ENCODE assay signal across 30 mouse cellular contexts in the genomic region with DNA sequence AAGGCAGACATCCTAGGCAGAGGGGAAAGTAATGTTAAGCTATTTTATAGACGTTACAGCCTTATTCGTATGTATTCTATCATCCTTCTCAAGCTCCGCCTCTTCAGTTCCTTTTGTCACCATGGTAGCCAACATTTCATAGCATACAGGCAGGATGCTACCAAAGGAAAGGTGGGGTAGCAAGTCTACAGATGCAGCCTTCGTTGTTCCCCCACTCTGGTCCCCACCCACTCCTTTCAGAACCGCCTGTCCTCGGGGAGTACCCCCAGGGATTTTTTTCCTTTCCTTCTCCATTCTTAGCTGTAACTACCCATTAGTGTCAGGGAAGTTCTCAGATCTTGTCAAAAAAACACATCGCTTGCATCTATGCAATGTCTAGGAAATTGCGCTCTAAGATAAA. TPM values are rescaled to one million over a fixed set of nuclear protein-coding genes. Genes with fewer than 3 reads are reported as not detected.
"Had no signal": no experiment of that assay in that cellular context is flagged by ENCODE, and none has a peak within 500 bp of the region (broad histone marks: within the 10 kb centered on the region; RNA-seq: fewer than 3 reads in every experiment).

No protein-coding gene starts in this region.

- H3K36me3 ChIP-seq: heart, embryonic 13.5 days; heart, embryonic 15.5 days; hindbrain, embryonic 13.5 days; hindbrain, embryonic 15.5 days; kidney, embryonic 15.5 days; limb, embryonic 12.5 days; liver, embryonic 13.5 days; liver, embryonic 15.5 days had no signal

- H3K9me3 ChIP-seq: heart, embryonic 13.5 days; heart, embryonic 15.5 days; hindbrain, embryonic 13.5 days; hindbrain, embryonic 15.5 days; kidney, embryonic 15.5 days; limb, embryonic 10.5 days; limb, embryonic 12.5 days; liver, embryonic 13.5 days; liver, embryonic 15.5 days had no signal

- H3K4me3 ChIP-seq: gastrocnemius, adult 2 months; heart, adult 2 months; heart, embryonic 13.5 days; heart, embryonic 15.5 days; hindbrain, embryonic 13.5 days; hindbrain, embryonic 15.5 days; kidney, embryonic 15.5 days; left cerebral cortex, adult 2 months; limb, embryonic 10.5 days; limb, embryonic 12.5 days; liver, embryonic 13.5 days; liver, embryonic 15.5 days had no signal

- ATAC-seq: hindbrain, postnatal 0 days; intestine, embryonic 16.5 days; liver, postnatal 0 days had no signal

- H3K27ac ChIP-seq: gastrocnemius, adult 2 months; heart, adult 2 months; heart, embryonic 13.5 days; heart, embryonic 15.5 days; hindbrain, embryonic 13.5 days; hindbrain, embryonic 15.5 days; hindbrain, postnatal 0 days; kidney, embryonic 15.5 days; kidney, postnatal 0 days; left cerebral cortex, adult 2 months; limb, embryonic 10.5 days; limb, embryonic 12.5 days; liver, embryonic 13.5 days; liver, embryonic 15.5 days had no signal

- DNase-seq: gastrocnemius, adult 2 months; gastrocnemius, postnatal 10 days; gastrocnemius, postnatal 36 days; heart, adult 11 months; heart, adult 2 months; heart, postnatal 14 days; heart, postnatal 36 days; kidney, adult 11 months; kidney, adult 2 months; kidney, adult 9 months; kidney, postnatal 14 days; kidney, postnatal 36 days; liver; liver, embryonic 13.5 days; liver, postnatal 0 days had no signal

- H3K27me3 ChIP-seq: hindbrain, embryonic 13.5 days; hindbrain, embryonic 15.5 days; kidney, embryonic 15.5 days; limb, embryonic 12.5 days; liver, embryonic 13.5 days; liver, embryonic 15.5 days had no signal

- H3K9ac ChIP-seq: heart, embryonic 13.5 days; heart, embryonic 15.5 days; hindbrain, embryonic 13.5 days; hindbrain, embryonic 15.5 days; kidney, embryonic 15.5 days; limb, embryonic 12.5 days; liver, embryonic 13.5 days; liver, embryonic 15.5 days; liver, postnatal 0 days had no signal

- H3K4me1 ChIP-seq: hindbrain, embryonic 15.5 days; liver, embryonic 13.5 days; liver, embryonic 15.5 days had no signal

- H3K4me2 ChIP-seq: heart, embryonic 11.5 days; heart, embryonic 13.5 days; heart, embryonic 15.5 days; hindbrain, embryonic 13.5 days; hindbrain, embryonic 15.5 days; kidney, embryonic 15.5 days; limb, embryonic 12.5 days; liver, embryonic 11.5 days; liver, embryonic 13.5 days; liver, embryonic 15.5 days had no signal

RNA-seq across cellular contexts. Expression of a gene that starts 14.7 kb away (rescaled TPM):
- total RNA-seq: heart, adult 2 months; heart, postnatal 14 days; heart, postnatal 36 days; hematopoietic stem cell, adult 5-6 weeks had no signal
- polyA plus RNA-seq: heart, adult 2 months; liver, postnatal 0 days had no signal
